Mouse (Mus musculus) hindbrain, embryonic 11.5 days (tissue): ENCODE data around the gene Gadd45g. TPM values are rescaled to one million over a fixed set of nuclear protein-coding genes. Genes with fewer than 3 reads are reported as not detected.
A peak's percentile ranks its signal among the peaks of the same experiment; 100 is the strongest.

Experiments used
- ATAC-seq: fragments of 200-750 bp; cut with Nextera tagmentation; 2 replicates; pipeline ENCODE4 v1.8.0; 2017; ENCODE audit warnings: mild to moderate bottlenecking, moderate TSS enrichment, moderate library complexity; ENCODE audit not compliant: low FRiP score
- DNase-seq: peaks from one replicate; pipeline ENCODE4 v3.0.0-alpha.2; 2015; ENCODE audit warnings: low spot score
- H3K27ac ChIP-seq: fragments of 300-500 bp; sonication (generic); 2 replicates; pipeline ENCODE4 v1.5.1; 2014; ENCODE audit warnings: mild to moderate bottlenecking, low read depth, low read length
- H3K27me3 ChIP-seq: fragments of 300-500 bp; sonication (generic); 2 replicates; pipeline ENCODE4 v1.6.1; 2014; ENCODE audit warnings: mild to moderate bottlenecking, low read length, moderate library complexity, mixed read lengths; ENCODE audit not compliant: control insufficient read depth, insufficient read depth
- H3K36me3 ChIP-seq: fragments of 300-500 bp; sonication (generic); 2 replicates; pipeline ENCODE4 v1.6.1; 2014; ENCODE audit warnings: mild to moderate bottlenecking, low read length, moderate library complexity, mixed read lengths; ENCODE audit not compliant: control insufficient read depth, insufficient read depth
- H3K4me1 ChIP-seq: fragments of 300-500 bp; sonication (generic); replicated peaks from 2 replicates; pipeline ENCODE4 v1.6.1; 2014; ENCODE audit warnings: low read length, mixed read lengths; ENCODE audit not compliant: control insufficient read depth, insufficient read depth
- H3K4me2 ChIP-seq: fragments of 300-500 bp; sonication (generic); replicated peaks from 2 replicates; pipeline ENCODE4 v1.6.1; 2014; ENCODE audit warnings: mild to moderate bottlenecking, low read depth, low read length
- H3K4me3 ChIP-seq: fragments of 300-500 bp; sonication (generic); 2 replicates; pipeline ENCODE4 v1.5.1; 2014; ENCODE audit warnings: low read depth, low read length
- H3K9ac ChIP-seq: fragments of 300-500 bp; sonication (generic); 2 replicates; pipeline ENCODE4 v1.6.1; 2014; ENCODE audit warnings: low read depth, low read length
- H3K9me3 ChIP-seq: fragments of 300-500 bp; sonication (generic); 2 replicates; pipeline ENCODE4 v1.6.1; 2016; ENCODE audit warnings: low read length; ENCODE audit not compliant: control insufficient read depth
- WGBS: fragments of 180-500 bp; shearing (Covaris S2); extraction: QIAGEN DNeasy Blood & Tissue Kit; methylation state at CpG from one replicate; pipeline ENCODE4 v1.1.7; 2014; 5-methylcytosine and 5-hydroxymethylcytosine counted together
- polyA plus RNA-seq: library from polyadenylated mRNA; unstranded; fragments of >200 nt; fragmentation: Nextera tagmentation; extraction: Ambion mirVana; gene quantifications from 2 replicates; pipeline ENCODE4 v1.2.1, GENCODE M21; 2014

The Gadd45g gene
- polyA plus RNA-seq, 1 experiment from 2014 or later: 174 TPM

DNA sequence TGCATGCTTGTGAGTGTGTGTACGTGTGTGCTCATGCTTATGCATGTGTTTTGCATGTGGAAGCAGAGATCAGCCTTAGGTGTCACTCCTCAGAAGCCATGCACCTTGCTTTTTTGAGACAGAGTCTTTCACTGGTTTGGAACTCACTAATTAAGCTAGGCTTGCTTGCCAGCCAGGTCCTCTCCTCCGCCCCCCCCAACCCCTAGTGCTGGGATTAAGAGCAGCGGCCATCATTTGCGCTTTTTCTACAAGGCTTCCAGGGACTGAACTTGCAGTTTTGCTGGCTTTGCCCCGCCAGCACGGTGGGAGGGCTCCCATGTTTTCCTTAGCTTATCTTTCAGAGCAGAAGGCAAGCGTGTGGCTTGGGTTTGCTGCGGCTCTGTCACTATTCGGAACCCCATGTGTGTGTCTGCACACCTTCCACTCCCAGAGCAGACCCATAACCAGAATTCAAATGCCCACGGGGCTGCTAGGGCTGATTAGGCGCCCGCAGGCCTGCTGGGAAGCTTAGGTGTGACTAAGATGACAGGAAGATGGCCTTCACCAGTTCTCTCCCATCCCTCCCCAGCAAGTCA, 4.8 kb upstream of the Gadd45g start:
- no peaks in the 10 kb centered on the region for H3K36me3 ChIP-seq
- no peak overlapping the region for H3K9ac ChIP-seq
- ATAC-seq (no peak), DNase-seq (no peak)
- no peaks in the 10 kb centered on the region for H3K9me3 ChIP-seq
- 0 out of 2 replicates have a peak overlapping the region, but pooled peaks have one; percentile 2 for H3K4me2 ChIP-seq
- peak overlapping the region; percentile 8; the same call in 1 of the 2 replicates for H3K4me3 ChIP-seq
- H3K4me1 ChIP-seq: peaks cover 16% of the 10 kb centered on the region
- 10% methylated on average over 12 of the region's 12 CpGs for WGBS
- H3K27me3 ChIP-seq: peaks cover 35% of the 10 kb centered on the region
- H3K27ac ChIP-seq: no peak overlapping the region

DNA sequence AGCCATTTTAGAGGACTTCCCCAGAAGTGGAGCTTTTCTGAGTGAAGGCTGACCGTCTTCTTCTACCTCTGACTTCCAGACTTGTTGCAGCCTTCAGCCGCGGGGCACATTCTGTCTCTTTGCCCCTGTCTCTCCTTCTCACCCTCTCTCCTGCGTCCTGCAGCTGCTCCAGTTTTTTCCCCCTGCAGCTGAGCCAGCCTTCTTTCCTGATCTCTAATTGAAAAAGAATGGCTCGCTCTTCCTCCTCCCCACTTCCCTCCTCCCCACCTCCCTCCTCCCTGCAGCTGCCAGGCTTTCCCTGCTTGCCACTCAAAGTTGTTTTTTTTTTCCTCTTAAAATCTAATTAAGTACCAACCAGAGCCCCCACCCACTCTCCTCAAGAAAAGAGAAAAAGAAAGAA, 4.3 kb upstream of the Gadd45g start:
- Histone ChIP-seq H3K27me3 (peaks cover 38% of the 10 kb centered on the region), H3K9me3 (no peaks in the 10 kb centered on the region), H3K4me2 (peak overlapping the region; percentile 2; the same call in 1 of the 2 replicates), H3K4me1 (peaks cover 16% of the 10 kb centered on the region), H3K9ac (no peak overlapping the region), H3K4me3 (no peak overlapping the region), H3K27ac (no peak overlapping the region), H3K36me3 (no peaks in the 10 kb centered on the region)
- WGBS: 6% methylated on average over 5 of the region's 5 CpGs
- ATAC-seq (no peak), DNase-seq (no peak)

DNA sequence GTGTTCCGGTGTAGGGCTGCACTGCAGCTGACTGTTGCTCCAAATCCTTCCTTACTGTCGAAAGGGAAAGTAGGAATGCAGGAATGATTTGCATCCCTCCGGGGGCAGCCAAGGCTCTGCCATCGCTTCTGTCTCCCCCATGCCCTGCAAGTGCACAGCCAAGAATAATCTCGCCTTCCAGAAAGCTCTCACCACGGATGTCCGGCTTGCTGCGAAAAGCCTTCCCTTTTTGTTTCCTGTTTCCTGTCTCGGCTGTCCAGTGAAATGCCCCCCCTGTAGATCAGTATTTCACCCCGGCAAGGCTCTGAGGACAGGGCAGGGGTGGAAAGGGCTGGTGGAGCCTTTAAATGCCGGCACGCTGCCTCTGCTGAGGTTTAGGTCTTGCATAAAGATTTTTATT, 3.7 kb upstream of the Gadd45g start:
- ATAC-seq (no peak), DNase-seq (no peak)
- Histone ChIP-seq H3K27ac (no peak overlapping the region), H3K36me3 (no peaks in the 10 kb centered on the region), H3K9me3 (no peaks in the 10 kb centered on the region), H3K4me1 (peaks cover 16% of the 10 kb centered on the region), H3K9ac (no peak overlapping the region), H3K4me3 (no peak overlapping the region), H3K4me2 (peak overlapping the region; percentile 26), H3K27me3 (peaks cover 39% of the 10 kb centered on the region)
- WGBS: 7% methylated on average over 12 of the region's 12 CpGs

DNA sequence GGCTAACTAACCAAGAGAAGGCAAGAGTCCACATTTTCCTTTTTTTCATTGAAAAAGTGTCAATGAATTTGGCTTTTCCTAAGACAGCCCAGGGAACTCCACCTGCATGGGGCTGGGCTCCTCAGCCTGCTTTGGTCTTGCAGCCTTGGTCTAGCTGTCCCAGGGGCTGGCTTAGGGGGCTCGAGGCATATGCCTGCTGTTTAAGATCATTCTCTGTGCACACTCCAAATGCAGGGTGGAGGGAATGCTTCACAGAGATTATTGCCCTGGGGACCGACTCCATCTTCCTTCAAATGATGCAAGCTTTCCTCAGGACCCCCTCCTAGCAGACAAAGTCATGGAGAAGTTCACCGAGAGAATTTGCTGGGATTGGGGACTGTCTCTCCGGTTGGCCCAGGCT, 3.2 kb upstream of the Gadd45g start:
- Histone ChIP-seq H3K9ac (no peak overlapping the region), H3K4me2 (no peak overlapping the region), H3K4me1 (peaks cover 16% of the 10 kb centered on the region), H3K4me3 (no peak overlapping the region), H3K9me3 (no peaks in the 10 kb centered on the region), H3K27ac (no peak overlapping the region), H3K27me3 (peaks cover 39% of the 10 kb centered on the region), H3K36me3 (no peaks in the 10 kb centered on the region)
- no peak for DNase-seq
- no peak for ATAC-seq
- WGBS: 65% methylated on average over 4 of the region's 4 CpGs

DNA sequence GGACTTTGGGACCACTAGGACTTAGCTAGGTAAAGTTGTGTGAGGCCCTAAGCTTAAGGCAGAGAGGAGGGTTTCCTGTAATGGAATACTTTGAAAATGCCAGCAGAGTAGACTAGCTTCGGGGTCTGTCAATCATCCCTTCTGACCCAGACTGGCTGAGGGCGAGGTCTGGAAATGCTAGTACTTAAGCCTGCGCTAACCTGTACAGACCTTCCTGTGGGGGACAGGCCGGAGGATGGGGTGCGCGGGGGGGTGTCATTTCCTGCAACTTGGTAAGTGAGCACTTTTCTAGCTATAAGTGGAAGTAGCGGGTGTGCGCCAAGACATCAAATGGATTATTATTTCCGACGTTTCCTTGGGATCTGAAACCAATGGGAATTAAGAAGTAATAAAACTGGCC, 2.4 kb upstream of the Gadd45g start:
- DNase-seq (no peak), ATAC-seq (no peak)
- no peak overlapping the region for H3K27ac ChIP-seq
- no peak overlapping the region for H3K4me3 ChIP-seq
- H3K36me3 ChIP-seq: no peaks in the 10 kb centered on the region
- H3K4me1 ChIP-seq: peaks cover 18% of the 10 kb centered on the region
- no peak overlapping the region for H3K4me2 ChIP-seq
- H3K9ac ChIP-seq: no peak overlapping the region
- no peaks in the 10 kb centered on the region for H3K9me3 ChIP-seq
- WGBS: 79% methylated on average over 10 of the region's 10 CpGs
- peaks cover 39% of the 10 kb centered on the region for H3K27me3 ChIP-seq

DNA sequence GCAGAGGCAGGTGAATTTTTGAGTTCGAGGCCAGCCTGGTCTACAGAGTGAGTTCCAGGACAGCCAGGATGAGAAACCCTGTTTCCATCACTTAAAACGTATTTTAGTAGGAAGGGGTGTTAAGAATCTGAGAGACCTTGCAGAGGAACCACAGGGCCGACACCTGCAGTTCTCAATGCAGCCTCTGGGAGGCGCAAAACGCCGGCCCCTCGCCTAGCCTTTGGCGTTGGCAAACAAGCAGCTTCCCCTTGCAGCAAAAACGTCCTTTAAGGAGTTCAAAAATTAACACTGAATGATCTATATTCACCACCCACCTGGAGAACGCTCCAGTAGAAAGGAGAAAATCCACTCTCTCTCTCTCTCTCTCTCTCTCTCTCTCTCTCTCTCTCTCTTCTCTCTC, 1.8 kb upstream of the Gadd45g start:
- Histone ChIP-seq H3K36me3 (no peaks in the 10 kb centered on the region), H3K9ac (no peak overlapping the region), H3K27ac (no peak overlapping the region), H3K4me1 (peaks cover 23% of the 10 kb centered on the region), H3K9me3 (no peaks in the 10 kb centered on the region), H3K4me3 (no peak overlapping the region), H3K4me2 (no peak overlapping the region), H3K27me3 (peaks cover 39% of the 10 kb centered on the region)
- WGBS: 25% methylated on average over 10 of the region's 10 CpGs
- ATAC-seq (no peak), DNase-seq (peak; percentile 83)

DNA sequence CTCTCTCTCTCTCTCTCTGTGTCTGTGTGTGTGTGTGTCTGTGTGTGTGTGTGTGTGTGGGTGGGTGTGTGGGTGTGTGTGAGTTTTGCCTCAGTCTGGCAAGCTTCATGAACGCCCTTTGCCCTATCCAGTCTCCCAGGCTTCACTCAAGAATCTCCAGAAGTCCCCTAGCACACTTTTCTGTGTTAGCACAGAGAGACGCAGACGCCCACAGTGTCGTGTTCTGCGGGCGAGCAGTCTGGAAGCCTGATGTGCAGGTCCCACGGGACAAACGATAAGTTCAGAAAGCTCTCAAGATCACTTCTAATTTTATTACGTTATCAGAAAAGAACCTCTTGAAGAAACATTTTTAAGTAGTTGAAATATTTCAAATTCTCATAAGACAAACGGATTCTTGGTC, 1.4 kb upstream of the Gadd45g start:
- Histone ChIP-seq H3K27me3 (peaks cover 40% of the 10 kb centered on the region), H3K36me3 (no peaks in the 10 kb centered on the region), H3K9ac (peak overlapping the region; percentile 52; the same call in 1 of the 2 replicates), H3K9me3 (no peaks in the 10 kb centered on the region), H3K4me3 (peak overlapping the region; percentile 70), H3K4me1 (peaks cover 27% of the 10 kb centered on the region), H3K27ac (peak overlapping the region; percentile 83), H3K4me2 (peak overlapping the region; percentile 66)
- ATAC-seq: no peak
- WGBS: 11% methylated on average over 10 of the region's 10 CpGs
- no peak for DNase-seq

DNA sequence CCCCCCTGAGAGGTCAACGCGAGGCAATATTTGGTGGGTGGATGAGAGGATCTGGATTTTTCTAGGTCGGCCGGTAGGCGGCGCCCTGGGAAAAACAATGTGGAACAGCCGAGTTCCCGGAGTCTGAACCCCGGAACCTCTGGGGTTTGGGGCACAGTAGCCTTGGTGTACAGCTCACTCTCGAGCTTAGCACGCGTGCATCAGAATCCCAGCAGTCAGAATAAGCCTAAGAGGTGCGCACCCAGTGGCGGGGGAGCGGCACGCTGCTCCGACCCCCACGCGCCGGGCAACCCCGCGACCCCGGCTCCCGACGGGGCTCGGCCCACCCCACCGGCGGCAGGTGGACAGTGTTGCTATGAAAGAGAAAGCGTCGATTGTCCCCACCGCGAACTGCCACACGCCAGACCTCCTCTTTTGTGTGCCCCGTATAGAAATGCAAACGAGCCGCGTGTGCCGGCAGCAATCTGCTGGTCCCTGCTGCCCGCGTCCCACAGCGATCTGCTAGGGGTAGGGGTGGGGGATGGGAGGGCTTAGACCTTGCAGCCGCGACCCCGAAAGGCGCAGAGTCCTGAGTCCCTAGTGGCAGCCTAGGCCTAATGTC, 787 bp upstream of the Gadd45g start:
- Histone ChIP-seq H3K9ac (peak overlapping the region; percentile 52), H3K4me3 (peak overlapping the region; percentile 70), H3K27me3 (peaks cover 38% of the 10 kb centered on the region), H3K36me3 (no peaks in the 10 kb centered on the region), H3K27ac (peak overlapping the region; percentile 83), H3K4me1 (peaks cover 27% of the 10 kb centered on the region), H3K9me3 (no peaks in the 10 kb centered on the region), H3K4me2 (peak overlapping the region; percentile 66)
- DNase-seq (peak; percentile 93), ATAC-seq (peak; percentile 78)
- WGBS: under 1% methylated on average over 45 of the region's 45 CpGs
